Comparison of ENCODE assay signal across 15 mouse cellular contexts in the genomic region with DNA sequence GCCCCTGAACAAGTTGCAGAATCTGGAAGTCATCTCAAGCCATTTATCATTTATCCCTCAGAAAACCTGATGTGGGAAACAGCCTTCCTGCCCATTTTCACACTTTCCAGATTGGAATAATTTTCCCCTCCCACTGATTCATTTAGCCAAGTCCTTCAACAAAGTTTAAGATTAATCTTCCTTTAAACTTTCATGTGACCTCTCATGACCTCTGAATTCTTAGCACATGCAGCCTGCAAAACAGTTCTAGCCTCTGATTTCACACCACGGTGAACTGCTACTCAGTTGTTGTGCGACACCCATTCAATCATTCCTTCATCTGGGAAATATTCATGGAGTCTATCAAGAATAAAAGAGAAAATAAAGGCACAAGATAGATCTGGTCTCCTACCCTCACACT.
"Had no signal": no experiment of that assay in that cellular context is flagged by ENCODE, and none has a peak within 500 bp of the region (broad histone marks: within the 10 kb centered on the region; RNA-seq: fewer than 3 reads in every experiment).

No protein-coding gene starts in this region.

- H3K27ac ChIP-seq: left cerebral cortex, adult 2 months; liver, embryonic 13.5 days; midbrain, embryonic 12.5 days; midbrain, embryonic 15.5 days; neural tube, embryonic 12.5 days; neural tube, embryonic 15.5 days; stomach, postnatal 0 days had no signal

- ATAC-seq: midbrain, embryonic 15.5 days had no signal

- H3K27me3 ChIP-seq: liver, embryonic 13.5 days; midbrain, embryonic 12.5 days; midbrain, embryonic 15.5 days; neural tube, embryonic 12.5 days; neural tube, embryonic 15.5 days had no signal

- H3K4me1 ChIP-seq: liver, embryonic 13.5 days; midbrain, embryonic 12.5 days; midbrain, embryonic 15.5 days; neural tube, embryonic 12.5 days; neural tube, embryonic 15.5 days had no signal

- H3K9ac ChIP-seq: liver, embryonic 13.5 days; midbrain, embryonic 12.5 days; midbrain, embryonic 15.5 days; neural tube, embryonic 12.5 days; neural tube, embryonic 15.5 days had no signal

- H3K4me3 ChIP-seq: left cerebral cortex, adult 2 months; liver, embryonic 13.5 days; midbrain, embryonic 12.5 days; midbrain, embryonic 15.5 days; neural tube, embryonic 12.5 days; neural tube, embryonic 15.5 days had no signal

- DNase-seq: layer of hippocampus, adult 9-11 months; layer of hippocampus, postnatal 36 days; liver, embryonic 13.5 days; lung, adult 2 months; lung, postnatal 14 days; lung, postnatal 4 days; right cerebral cortex, adult 18-20 months; right cerebral cortex, postnatal 14 days; right cerebral cortex, postnatal 4 days had no signal

- H3K4me2 ChIP-seq: liver, embryonic 13.5 days; midbrain, embryonic 12.5 days; midbrain, embryonic 15.5 days; neural tube, embryonic 12.5 days; neural tube, embryonic 15.5 days had no signal

- H3K9me3 ChIP-seq: liver, embryonic 13.5 days; midbrain, embryonic 12.5 days; midbrain, embryonic 15.5 days; neural tube, embryonic 12.5 days; neural tube, embryonic 15.5 days had no signal
